Mouse (Mus musculus) cortical plate, adult 2 months (tissue): ENCODE measurements around the gene Ly6g5c.

Experiments
- CTCF ChIP-seq: fragments of 200-500 bp; IDR thresholded peaks from 2 replicates; pipeline ENCODE4 v1.5.1; 2011; ENCODE audit warnings: mild to moderate bottlenecking, control low read depth, low read length; ENCODE audit not compliant: insufficient read depth; ENCODE audit errors: extremely low read depth
- POLR2A ChIP-seq: fragments of 200-500 bp; IDR thresholded peaks from 2 replicates; pipeline ENCODE4 v1.6.1; 2011; ENCODE audit warnings: mild to moderate bottlenecking, low read length, control low read depth; ENCODE audit not compliant: insufficient read depth; ENCODE audit errors: extremely low read depth

DNA sequence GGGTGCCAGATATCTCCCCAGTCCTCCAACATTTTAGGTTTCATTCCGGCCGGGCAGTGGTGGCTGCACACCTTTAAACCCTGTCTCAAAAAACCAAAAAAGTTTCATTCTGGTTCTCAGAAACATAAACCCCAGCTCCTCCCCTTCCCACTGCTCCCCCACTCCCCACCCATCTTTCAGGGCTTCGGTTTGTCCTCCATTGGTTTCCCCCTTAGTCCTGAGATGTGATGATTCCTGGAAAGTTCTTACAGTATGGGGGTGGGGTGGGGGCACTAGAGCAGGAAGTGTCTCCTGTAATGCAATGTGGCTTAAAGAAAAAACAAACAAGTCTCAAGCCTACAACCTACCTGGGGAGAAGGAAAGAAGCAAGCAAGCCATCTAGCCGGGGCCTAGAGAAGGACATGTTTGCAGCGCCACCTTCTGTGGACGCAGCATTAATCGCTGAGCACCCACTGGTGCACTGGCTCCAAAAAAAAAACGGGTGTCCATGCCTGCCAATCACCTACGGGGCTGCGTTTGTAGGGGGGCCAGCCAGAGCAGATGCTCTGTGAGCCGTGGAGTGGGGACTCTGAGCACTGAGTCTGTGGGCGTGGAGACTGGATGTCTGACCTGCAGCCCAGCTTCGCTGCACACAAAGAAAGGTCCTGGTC, 2.2 kb upstream of the Ly6g5c start:
- TF ChIP-seq CTCF: peak; percentile 71
- no peak for TF ChIP-seq POLR2A
